Mouse (Mus musculus) cortical plate, adult 2 months (tissue): ENCODE measurements at regions not wholly inside any gene's neighbourhood (a gene's known extent, or its start where the extent isn't known, plus 50 kb on each side); places are given as distances from the start of the nearest gene placed in this dataset.
A peak's percentile ranks its signal among the peaks of the same experiment; 100 is the strongest.

Experiments used
- H3K27ac ChIP-seq: fragments of 200-500 bp; 2 replicates; pipeline ENCODE4 v1.5.1; 2012; ENCODE audit warnings: low read length, control low read depth, inconsistent platforms; ENCODE audit not compliant: insufficient read depth
- H3K4me1 ChIP-seq: fragments of 200-500 bp; 2 replicates; pipeline ENCODE4 v1.6.1; 2011; ENCODE audit warnings: low read length; ENCODE audit not compliant: control insufficient read depth, insufficient read depth
- H3K4me3 ChIP-seq: fragments of 200-500 bp; 2 replicates; pipeline ENCODE4 v1.5.1; 2011; ENCODE audit warnings: mild to moderate bottlenecking, low read length, control low read depth; ENCODE audit not compliant: insufficient read depth
- CTCF ChIP-seq: fragments of 200-500 bp; IDR thresholded peaks from 2 replicates; pipeline ENCODE4 v1.5.1; 2011; ENCODE audit warnings: mild to moderate bottlenecking, control low read depth, low read length; ENCODE audit not compliant: insufficient read depth; ENCODE audit errors: extremely low read depth
- POLR2A ChIP-seq: fragments of 200-500 bp; IDR thresholded peaks from 2 replicates; pipeline ENCODE4 v1.6.1; 2011; ENCODE audit warnings: mild to moderate bottlenecking, low read length, control low read depth; ENCODE audit not compliant: insufficient read depth; ENCODE audit errors: extremely low read depth

DNA sequence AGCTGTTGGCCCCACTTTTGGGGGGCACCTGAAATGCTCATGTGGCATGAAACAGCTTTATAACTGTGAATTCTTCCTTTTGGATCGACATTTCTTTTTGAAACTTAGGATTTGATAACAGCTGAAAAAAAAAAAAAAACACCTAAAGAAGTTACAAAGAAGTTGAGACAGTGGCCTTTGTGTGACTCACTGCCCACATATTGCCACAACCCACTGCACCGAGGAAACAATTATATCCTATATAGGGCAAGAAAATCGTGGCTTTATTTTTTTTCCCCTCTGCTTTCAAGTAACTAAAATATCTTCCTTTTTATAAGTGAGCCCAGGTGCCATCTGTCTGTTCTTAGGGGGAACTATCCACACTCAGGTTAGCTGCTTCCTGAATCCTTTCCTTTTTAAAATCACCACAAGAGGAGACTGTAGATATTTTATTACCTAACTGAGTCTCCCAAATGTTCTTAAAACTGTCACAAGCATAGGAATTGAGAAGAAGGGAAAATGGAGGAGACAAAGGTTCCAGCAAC, 104.8 kb upstream of the Adra1d start:
- no peak for TF ChIP-seq POLR2A
- no peak for TF ChIP-seq CTCF
- H3K27ac ChIP-seq: peak overlapping the region; percentile 81
- H3K4me1 ChIP-seq: peaks cover 2% of the 10 kb centered on the region; the same call in 1 of the 2 replicates
- H3K4me3 ChIP-seq: no peak overlapping the region

DNA sequence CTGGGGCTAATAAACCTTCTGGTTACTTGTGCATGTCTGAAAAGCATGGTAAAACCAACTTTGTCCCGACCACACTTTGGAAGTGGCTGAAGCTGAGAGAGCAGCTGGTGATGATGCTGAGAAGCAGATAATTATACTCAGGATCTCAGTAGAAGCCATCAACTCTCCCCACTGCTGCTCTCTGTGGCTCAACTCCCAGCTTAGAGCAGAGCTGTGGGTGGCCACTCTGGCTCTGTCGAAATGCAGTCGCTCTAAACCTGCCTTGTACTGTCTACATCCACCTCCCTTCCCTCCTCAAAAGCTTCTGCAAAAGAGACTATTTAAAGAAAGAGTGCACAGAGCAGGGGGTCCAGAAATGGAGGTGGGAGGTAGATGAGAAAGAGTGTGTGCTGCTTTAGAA, 102.5 kb upstream of the Adra1d start:
- H3K4me1 ChIP-seq: peaks cover 2% of the 10 kb centered on the region; the same call in 1 of the 2 replicates
- H3K27ac ChIP-seq: no peak overlapping the region
- no peak for TF ChIP-seq POLR2A
- TF ChIP-seq CTCF: no peak
- no peak overlapping the region for H3K4me3 ChIP-seq

DNA sequence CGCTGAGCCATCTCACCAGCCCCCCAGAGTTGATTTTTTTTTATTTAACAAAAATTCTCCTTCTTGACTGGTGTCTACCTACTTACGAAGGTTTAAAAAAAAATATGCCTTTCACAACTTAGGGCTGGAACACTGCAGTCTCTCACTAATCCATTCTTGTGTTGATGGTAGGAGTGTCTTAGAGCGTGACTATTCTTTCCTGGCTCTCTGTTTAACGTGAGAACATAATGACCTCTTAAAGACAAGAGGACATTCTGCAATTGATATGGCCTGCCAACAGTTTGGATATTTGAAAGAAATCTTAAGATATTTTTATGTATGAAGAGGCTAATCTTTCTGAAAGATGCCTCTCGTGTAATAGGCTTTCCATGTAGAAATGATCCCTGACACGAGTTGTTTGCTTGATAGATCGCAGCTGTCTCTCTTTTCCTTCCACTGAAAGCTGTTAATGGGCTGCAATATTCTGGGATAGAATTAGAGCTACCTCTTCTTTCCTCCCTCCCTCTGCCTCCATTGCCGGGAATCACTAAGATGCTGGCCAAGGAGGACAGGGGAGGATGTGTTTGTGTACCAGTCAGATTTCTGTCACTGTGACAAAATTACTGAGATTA, 101.2 kb upstream of the Adra1d start:
- H3K4me1 ChIP-seq: peaks cover 2% of the 10 kb centered on the region; the same call in 1 of the 2 replicates
- TF ChIP-seq POLR2A (no peak), CTCF (no peak)
- H3K27ac ChIP-seq: no peak overlapping the region
- no peak overlapping the region for H3K4me3 ChIP-seq

DNA sequence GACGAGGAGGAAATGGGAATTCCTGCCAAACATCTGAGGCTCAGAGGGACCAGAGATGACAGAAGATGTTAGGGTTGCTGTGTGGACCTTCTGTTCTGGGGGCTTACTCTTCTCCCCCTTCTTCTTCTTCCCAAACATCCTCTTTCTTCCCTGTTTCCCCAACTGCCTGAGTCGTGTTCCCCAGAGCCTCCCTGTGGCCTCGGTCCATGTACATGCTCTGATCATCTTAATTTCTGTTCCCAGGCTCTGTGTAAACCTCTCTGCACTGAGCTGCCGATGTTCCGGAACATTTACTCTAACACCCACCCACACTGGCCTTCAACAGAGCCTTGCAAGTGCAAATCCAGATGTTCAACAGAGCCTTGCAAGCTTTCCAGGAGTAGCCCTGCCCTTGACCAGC, 90.1 kb upstream of the Adra1d start:
- Histone ChIP-seq H3K4me1 (peaks cover 8% of the 10 kb centered on the region), H3K27ac (no peak overlapping the region), H3K4me3 (no peak overlapping the region)
- no peak for TF ChIP-seq POLR2A
- no peak for TF ChIP-seq CTCF

DNA sequence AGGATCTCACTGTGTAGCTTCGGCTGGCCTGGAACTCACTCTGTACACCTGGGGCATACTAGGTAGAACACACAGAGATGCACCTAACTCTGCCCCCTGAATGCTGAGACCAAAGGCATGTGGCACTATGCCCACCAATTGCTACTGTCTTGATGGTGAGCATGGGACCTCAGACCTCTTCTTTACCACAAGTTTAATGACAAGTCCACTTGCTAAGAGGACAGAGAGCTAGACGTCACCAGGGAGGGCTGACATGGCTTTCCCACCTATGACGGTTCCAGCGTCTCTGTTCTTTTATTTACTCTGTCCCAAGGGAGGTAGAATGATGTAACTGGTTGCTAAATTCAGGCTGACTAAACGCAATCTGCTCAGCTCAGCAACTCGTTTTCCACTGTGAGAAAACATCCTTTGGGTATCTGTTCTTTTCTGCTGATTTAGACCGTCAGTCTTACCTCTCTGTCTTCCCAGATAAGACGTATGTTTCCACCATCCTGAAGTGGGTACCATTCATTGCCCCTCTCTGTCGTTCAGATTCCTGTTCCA, 88.6 kb upstream of the Adra1d start:
- no peak for TF ChIP-seq POLR2A
- TF ChIP-seq CTCF: no peak
- peaks cover 8% of the 10 kb centered on the region for H3K4me1 ChIP-seq
- H3K27ac ChIP-seq: no peak overlapping the region
- no peak overlapping the region for H3K4me3 ChIP-seq

DNA sequence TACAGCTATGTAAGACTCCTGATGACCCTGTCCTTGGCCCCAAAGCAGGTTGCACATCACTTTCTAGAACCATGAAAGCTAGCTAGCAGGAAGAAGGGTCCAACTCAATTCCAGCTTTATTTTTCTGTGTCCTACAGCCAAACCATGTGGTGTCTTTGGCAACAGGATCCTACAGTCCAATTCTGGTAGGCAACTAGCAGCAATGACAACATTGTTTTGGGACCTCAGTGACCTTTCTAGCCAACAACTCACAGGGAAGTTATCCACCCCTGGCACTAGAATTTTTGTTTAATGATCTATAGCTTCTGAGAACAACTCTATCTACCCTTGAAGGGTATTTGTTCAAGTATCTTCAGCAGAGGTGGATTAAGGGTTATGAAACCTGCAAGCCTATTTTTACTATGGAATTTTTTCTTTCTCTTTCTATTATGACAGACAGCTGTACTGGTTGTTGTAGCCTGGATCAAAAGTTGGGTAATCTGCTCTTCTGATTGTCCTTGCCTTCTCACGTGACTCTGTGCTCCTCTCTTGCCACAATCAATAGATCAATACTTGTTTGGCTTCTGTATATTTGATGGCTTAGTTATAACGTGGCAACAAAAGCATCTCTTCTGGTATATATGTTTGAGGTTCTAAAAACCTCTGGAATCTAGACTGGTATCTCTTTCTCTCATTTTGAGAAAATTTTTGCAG, 82.2 kb upstream of the Adra1d start:
- H3K4me1 ChIP-seq: no peaks in the 10 kb centered on the region
- H3K27ac ChIP-seq: no peak overlapping the region
- H3K4me3 ChIP-seq: no peak overlapping the region
- TF ChIP-seq POLR2A (no peak), CTCF (no peak)

DNA sequence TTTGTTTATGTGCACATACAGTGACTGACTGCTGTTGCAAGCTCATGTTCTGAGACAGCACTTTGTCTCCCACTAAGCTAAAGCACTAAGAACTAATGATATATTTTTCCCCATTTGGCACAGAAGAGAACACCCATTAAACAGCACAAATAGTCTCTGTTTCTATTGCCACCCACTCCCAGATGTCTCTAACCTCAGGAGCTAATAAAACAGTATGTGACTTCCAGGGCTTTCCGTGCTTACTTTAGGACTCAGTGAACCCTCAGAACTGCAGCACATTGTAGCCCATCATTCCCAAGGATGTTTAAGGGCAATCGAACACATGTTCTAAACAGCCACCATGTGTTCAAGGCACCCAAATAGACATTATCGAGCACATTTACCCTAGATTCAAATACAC, 80.4 kb upstream of the Adra1d start:
- Histone ChIP-seq H3K4me3 (no peak overlapping the region), H3K4me1 (no peaks in the 10 kb centered on the region), H3K27ac (no peak overlapping the region)
- TF ChIP-seq POLR2A: no peak
- no peak for TF ChIP-seq CTCF

DNA sequence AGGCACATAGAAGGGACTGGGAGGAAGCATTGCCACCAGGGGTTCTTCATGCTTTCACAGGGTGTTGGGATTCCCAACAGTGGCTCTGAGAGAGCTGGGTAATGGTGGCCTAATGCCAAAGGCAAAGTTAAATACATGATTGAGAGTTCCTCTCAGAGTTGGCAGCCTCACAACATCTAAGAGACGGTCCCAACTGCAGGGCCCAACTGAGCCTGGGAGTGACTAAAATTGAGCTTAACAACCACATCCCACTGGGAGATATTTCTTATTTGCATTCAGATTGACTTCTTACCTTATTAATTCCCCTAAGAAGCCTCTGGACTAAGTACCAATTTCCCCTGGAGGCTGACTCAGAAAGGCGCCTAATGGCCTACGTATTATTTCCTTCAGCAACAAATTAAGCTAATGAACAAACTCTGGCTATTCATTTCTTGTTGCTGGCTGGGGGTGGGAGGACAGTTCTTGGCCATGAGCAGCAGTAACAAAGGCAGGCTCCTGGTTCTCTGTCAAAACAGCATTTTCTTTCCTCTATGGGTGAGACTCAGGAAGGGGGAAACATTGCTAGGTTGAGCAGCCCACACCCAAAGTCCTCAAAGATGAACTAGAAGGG, 77.0 kb upstream of the Adra1d start:
- Histone ChIP-seq H3K4me1 (no peaks in the 10 kb centered on the region), H3K4me3 (no peak overlapping the region), H3K27ac (no peak overlapping the region)
- no peak for TF ChIP-seq CTCF
- TF ChIP-seq POLR2A: no peak

DNA sequence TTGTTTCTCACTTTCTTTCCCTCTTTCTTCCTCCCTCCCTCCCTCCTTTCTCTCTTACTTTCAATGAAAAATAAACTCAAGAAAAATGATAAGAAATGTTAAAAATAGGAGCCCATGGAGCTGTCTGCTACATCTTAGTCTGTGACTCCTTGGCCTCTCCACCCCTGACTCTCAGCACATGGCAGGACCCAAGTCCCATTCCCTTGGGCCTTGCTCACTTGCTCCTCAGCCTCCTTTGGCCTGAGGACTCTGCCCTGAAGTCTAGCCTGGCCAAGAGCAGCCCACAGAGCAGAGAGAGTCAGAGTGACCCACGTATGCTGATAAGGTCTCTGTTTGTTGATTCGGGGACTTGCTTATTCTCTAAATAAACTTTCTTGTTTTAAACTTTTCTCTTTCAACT, 73.7 kb upstream of the Adra1d start:
- TF ChIP-seq POLR2A (no peak), CTCF (no peak)

More for the DNA sequence above, 73.7 kb upstream of the Adra1d start:
- no peak overlapping the region for H3K27ac ChIP-seq
- H3K4me3 ChIP-seq: no peak overlapping the region
- H3K4me1 ChIP-seq: no peaks in the 10 kb centered on the region
